Mouse (Mus musculus) R1 (cell line): Measurements from ENCODE around the gene Pgc.
A peak's percentile ranks its signal among the peaks of the same experiment; 100 is the strongest.

Experiments used
- DNase-seq: peaks from one replicate; pipeline ENCODE4 v3.0.0-alpha.2; 2018; ENCODE audit warnings: low read depth, low spot score

Gene Pgc

DNA sequence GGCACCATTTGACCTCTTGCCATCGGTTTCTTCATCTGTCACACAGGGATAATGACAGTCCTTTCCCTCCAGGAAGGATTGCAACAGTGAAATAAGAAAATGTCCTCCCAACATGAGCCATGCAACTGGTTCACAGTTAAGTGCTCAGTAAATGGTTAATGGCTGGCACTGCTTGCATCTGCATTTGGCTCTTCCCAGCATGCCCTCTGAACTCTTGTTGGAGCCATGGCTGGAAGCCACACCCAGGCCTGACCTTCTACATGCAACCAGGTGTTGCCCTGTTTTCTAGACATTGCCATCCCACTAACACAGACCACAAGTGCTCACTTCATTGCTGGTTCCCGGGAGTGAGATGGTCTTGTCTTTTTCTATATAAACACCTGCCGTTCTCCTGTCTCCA is 18.7 kb upstream of the Pgc start:
- DNase-seq, result no peak

GRCm38 (mm10) chr17:47708972-47709371 is 17.7 kb upstream of the Pgc start:
- no peak for DNase-seq

DNA sequence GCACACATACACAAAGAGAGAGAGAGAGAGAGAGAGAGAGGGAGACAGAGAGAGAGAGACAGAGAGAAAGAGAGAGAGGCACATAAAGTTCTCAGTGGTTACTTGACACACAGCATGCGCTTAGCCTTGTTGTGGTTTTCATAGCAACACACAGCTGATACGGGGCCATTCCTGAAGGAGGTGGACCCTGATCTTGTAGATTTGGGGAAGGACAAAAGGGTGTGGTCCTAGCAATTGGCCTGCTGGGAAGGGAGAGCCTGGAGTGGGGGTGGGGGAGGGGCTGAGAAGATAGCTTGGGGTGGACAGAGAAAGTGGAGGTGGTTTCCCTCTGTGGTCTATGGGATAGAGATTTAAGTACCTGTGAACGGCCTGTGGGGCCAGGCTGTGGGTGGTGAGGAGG is 16.6 kb upstream of the Pgc start:
- DNase-seq, result peak; percentile 75

DNA sequence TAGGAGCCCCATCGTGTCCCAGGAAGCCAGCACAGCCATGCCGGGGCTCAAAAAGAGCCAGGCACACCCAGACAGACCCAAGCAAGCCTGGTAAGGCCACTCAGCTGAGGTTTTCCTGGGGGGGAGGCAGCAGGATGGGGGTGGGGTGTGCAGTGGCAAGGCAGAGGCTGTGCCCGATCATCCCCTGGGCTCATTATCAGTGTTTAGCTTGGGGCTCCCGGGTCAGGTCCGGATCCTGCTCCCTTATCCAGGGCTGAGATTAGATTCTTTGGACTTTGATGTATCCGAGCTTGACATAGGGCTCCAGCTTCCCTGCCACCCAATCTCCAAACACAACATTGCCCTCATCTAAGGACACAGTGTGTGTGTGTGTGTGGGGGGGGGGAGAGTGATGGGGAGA is 14.8 kb upstream of the Pgc start:
- no peak for DNase-seq

DNA sequence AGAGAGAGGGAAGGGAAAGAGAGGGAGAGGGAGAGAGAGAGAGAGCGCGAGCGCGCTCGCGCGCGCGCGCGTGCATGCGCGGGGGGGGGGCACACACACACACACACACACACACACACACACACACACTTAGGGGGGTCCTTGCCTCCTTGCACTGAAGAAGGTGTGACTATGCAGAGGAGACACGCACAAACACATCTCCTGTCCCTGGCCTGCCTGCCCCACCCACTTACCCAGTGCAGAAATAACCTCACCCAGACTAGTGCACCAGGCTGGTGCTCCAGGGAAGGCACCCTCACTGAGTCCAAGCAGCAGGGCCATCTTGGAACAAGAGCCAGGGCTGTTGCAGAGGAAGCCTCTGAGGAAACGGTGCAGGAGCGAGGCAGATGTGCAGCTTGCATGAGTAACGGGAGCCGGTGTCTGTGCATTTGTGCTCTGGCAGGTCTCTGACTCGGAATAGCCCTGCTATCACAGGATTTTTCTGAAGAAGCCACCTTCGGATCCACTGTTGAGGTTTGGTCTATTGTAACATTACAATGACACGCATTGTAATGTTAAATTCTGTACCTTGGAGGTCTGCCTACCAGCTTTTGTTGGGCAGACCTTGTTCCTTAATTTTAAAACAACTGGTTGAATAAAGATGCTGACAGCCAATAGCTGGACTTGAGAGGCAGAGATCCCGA is 13.6 kb upstream of the Pgc start:
- peak; percentile 95 for DNase-seq

DNA sequence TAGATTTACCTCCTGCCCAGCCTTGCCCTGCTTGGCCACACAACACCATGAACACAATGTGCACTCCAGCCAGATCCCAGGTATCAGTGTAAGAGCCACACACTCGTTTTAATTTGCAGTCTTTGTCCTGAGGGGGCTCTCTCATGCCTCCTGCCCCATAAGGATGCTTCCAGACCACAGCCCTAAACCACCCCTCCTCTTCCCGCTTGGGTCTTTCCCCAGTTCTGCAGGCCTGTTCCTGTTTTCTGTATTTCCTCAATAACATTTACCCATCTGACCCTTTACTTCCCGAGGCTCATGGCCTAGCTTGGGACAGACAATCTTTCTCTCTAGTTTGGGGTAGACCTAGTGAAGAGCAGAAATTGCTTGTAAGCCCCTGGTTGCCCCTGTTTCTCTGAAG is 11.6 kb upstream of the Pgc start:
- DNase-seq, result no peak

GRCm38 (mm10) chr17:47721183-47721582 is 5.5 kb upstream of the Pgc start:
- DNase-seq, result no peak

- DNase-seq, result peak; percentile 61
Measured at GRCm38 (mm10) chr17:47730633-47731575, 4.3 kb downstream of the Pgc start.

GRCm38 (mm10) chr17:47735553-47736100 is 9.0 kb downstream of the Pgc start:
- peak; percentile 68 for DNase-seq

DNA sequence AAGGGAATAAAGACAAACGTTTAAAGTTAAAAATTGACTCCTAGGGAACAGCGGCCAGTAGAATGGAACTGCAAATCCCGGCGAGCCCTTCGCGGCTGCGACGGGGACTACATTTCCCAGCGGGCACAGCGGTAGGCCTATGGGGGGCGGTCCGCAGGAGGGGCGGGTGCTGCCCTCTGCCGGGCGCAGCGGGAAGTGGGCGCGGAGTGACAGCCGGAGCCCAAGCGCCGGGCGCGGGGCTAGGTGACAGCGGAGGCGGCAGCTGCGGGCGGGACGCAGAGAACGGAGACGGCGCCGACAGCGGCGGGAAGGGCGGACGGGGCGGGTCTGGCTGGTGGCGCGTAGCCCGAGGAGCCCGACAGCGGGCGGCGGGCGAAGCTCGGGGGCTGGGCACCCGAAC is 10.2 kb downstream of the Pgc start, which contains the start of gene Tfeb:
TSS of gene Tfeb (plus strand) at position 175 of the 400 bp plus-strand sequence.
- peak; percentile 91 for DNase-seq

DNA sequence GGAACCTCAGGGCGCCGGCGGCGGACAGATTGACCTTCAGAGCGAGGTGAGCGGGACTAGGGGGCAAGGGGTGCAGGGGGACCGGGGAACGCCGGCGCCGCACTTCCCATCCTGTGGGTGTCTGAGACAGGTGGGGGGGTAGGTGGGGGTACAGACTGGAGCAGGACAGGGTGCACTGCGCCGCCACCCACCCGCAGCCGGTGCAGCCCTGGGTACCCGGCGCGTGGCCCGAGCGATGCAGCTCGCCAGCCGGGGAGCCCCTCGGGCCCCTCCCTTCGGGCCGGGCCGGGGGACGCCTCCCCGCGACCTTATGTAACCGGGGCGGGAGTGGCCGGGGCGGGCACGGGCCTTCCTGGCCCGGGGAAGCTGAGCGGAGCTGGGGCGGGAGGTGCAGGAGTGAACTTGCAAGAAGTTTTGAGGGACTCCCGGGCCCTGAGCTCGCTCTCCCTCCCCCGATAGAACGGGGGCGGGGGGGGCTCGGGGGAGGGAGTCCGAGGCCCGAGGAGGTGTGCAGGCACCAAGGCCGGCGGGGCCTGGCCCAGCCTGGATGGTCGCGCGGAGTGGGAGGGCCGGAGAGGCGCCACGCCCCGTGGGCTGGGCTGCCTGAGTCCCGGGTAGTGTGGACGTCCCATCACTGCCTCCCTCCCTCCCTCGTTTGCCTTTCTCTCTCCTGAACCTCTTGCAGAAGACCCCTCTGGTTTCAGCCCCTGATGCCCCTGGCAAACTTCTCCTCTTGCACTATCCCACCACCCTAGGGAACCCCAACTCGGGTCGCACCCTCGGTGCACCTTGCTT is 10.8 kb downstream of the Pgc start:
- DNase-seq, result peak; percentile 89

- DNase-seq, result peak; percentile 96
Measured at GRCm38 (mm10) chr17:47738066-47738878, 11.6 kb downstream of the Pgc start.

DNA sequence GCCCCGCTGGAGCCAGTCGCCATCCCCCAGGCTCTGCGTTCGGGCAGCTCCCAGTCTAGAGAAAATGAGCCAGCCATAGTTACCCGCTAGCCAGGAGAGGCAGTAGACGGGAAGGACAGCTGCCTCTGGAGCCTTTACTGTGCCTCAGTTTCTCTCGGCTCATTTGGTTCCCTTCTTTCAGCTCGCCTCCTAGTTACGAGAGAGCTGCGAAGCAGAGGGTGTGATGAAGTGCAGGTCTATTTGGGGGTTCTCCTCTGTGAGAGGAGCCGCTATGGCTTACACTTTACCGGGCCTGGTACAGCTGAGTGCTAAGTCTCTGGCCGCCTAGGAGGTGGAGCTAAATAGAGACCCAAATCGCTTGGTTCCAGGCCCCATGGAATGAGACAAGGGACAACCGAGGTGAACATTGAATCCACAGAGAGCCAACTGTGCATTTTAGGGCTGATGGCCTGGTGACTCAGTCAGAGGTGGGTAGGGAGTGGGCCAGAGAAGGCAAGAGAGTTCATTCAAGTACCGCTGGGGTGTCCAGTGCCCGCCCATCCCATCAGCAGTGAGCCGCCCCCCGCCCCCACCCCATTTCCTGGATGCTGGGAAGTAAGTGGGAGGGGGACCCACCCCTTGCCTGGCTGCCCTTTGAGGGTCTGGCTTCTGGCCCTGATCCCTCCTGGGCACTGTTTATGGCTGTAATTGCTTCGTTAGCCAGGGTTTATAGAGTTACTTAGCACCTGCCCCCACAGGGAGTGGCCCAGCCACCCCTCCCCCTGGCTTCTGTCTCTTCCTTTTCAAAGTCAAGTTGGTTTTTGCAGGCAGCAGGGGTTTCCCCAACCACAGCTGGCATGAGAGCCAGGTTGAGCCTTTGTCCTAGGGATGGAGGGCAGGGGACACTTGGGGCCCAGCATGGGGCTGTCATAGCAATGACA is 12.5 kb downstream of the Pgc start:
- peak; percentile 88 for DNase-seq

DNA sequence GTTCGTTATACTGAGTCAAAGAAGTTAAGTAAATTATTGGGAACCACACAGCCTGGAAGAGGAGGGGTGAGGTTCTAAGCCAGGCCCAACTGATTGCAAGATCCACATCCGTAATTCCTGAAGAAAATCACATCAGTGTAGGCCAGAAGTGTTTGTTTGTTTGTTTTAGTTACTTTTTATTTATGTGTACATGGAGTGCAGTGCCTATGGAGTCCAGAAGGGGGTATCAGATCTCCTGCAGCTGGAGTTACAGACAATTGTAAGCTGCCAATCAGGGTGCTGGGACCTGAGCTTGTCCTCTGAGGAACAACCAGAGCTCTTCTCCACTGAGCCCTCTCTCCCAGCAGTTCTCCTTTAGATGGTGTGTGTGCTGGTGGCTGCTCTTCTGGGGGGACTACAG is 13.5 kb downstream of the Pgc start:
- peak; percentile 87 for DNase-seq

DNA sequence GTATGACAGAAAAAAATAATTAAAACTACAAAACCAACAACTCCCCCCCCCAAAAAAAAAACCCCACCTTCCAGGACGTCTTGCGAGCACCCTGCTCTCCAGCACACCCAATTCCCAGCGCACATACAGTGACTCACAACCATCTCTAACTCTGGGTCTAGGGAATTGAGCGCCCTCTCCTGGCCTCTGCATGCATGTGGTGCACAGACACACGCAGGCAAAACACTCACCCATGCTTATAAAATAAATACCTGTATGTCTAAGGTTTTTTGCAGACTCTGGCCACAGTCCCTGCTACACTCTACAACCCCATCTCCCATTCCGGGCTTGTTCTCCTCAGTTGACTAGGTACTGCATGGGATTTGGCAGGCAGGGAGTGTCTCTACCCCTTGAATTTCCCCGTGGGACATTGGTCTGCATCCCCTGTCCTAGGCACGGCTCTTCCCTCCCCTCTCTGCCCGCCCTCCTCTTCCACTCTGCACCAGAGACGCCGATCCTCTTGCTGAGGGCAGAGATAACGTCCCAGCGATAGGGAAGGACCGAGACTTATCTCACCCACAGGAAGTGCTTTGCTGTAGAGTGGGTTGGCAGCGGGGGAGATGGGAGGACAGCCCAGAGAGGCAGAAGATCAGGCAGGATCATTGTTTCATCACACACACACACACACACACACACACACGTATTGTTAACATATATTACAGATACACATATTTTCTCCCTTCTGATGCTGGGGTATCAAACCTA is 16.5 kb downstream of the Pgc start:
- DNase-seq, result peak; percentile 87

DNA sequence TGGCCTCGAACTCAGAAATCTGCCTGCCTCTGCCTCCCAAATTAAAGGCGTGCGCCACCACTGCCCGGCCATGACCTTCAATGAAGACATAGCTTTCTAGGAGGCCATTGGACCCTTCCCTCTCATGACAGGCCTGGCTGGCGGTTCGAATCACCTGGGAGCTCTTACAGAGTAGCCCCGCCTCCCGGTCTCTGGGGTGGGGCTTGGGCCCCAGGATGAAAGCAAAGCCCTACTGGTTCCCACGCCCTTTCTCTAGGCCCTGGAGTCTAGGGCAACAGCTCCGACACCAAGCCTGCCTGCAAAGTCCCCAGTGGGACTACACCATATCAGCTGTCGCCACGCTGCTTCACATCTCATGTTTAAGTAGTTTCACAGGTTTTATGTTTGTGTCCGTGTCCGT is 17.4 kb downstream of the Pgc start:
- DNase-seq, result peak; percentile 80

DNA sequence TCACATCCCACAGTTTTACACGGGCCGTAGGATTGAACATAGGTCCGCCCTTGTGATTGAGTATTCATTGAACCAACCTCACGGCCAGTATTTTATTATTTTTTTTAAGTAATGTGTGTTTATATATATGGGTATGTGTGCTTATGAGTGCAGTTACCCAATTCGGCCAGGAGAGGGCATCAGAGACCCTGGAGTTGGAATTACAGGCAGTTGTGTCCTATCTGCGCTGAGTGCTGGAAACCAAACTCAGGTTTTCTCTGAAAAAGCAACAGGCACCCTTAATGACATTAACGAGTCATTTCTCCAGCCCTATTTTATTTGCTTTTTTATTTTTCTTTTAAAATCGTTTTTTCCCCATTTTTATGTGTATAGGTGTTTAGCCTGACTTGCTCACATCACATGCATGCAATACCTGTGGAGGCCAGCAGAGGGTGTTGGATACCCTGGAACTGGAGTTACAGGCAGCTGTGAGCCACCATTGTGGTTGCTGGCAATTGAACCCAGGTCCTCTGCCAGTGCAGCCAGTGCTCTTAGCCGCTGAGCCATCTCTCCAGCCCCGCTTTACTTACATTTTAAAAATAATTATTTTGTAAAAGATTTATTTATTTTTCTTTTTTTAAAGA is 18.2 kb downstream of the Pgc start:
- peak; percentile 92 for DNase-seq

- DNase-seq, result no peak
Measured at GRCm38 (mm10) chr17:47748791-47749553, 22.3 kb downstream of the Pgc start.
